Mouse (Mus musculus): ENCODE data around the gene Olfr1118.
"Not testable (repeated sequence)": the region's sequence is repeated elsewhere in the genome, so short reads cannot be mapped to it uniquely, and the experiment has no call there.

The Olfr1118 gene

GRCm38 (mm10) chr2:87307281-87307680, at the start of gene Olfr1118:
TSS of gene Olfr1118 (plus strand) at chr2:87307581.
- in situ Hi-C loops (cut with MboI) = no loop called here

GRCm38 (mm10) chr2:87267234-87267633, 40.1 kb upstream of the Olfr1118 start, which contains the start of gene Olfr1116:
TSS of gene Olfr1116 (plus strand) at chr2:87267534.
- in situ Hi-C loops (cut with MboI) = no loop called here

- in situ Hi-C loops (cut with MboI) = not testable (repeated sequence)
Observed at GRCm38 (mm10) chr2:87293977-87294376, 13.4 kb upstream of the Olfr1118 start.

- in situ Hi-C loops (cut with MboI) = no loop called here
Observed at GRCm38 (mm10) chr2:87354515-87354914, 47.1 kb downstream of the Olfr1118 start, which contains the start of gene Olfr1120. TSS of gene Olfr1120 (plus strand) at chr2:87354815.

- in situ Hi-C loops (cut with MboI) = not testable (repeated sequence)
Observed at GRCm38 (mm10) chr2:87360121-87360520, 52.7 kb downstream of the Olfr1118 start.
